Mouse (Mus musculus): Measurements from ENCODE around the gene Pik3r6. TPM values are rescaled to one million over a fixed set of nuclear protein-coding genes. Genes with fewer than 3 reads are reported as not detected.
A peak's percentile ranks its signal among the peaks of the same experiment; 100 is the strongest.

Pik3r6 gene
- polyA plus RNA-seq, 1 experiment = 4.0 TPM

DNA sequence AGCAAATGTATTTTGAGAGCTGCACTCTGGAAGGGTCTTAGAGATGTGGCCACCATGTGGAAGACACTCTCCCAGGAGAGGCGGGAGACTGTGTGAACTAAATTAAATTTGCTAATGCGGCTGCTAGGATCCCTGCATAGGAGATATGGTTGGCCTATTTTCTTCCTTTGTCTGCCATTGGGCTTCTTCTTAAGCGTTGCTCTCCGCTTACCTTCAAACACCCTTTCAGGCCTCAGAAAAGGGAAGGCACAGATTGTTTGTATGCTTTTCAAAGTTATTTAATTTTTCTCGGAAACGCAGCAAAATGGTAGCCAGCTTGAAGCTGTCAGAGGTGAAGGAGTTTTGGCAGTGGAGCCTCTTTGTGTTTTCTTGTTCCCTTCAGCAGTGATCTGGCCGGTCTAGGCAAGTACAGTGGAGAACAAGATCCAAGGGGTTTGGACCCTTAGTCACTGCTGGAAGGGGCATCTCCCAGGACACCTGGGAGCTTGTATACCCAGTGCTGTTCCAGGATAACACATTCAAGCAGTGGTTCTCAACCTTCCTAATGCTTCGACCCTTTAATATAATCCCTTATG is 81.2 kb downstream of the Pik3r6 start:
- H3K27me3 ChIP-seq (ENCODE audit: control insufficient read depth, insufficient read depth, low read length) = no peaks in the 10 kb centered on the region
- H3K27ac ChIP-seq (ENCODE audit: insufficient read depth, low read length) = no peak overlapping the region
- no peak for DNase-seq (ENCODE audit: low read depth in 1 of 2, low spot score in 2 of 2)
- 82% methylated on average over 8 of the region's 8 CpGs for WGBS
- no peaks in the 10 kb centered on the region for H3K36me3 ChIP-seq (ENCODE audit: control insufficient read depth, insufficient read depth, low read length)
- no peak overlapping the region for H3K4me3 ChIP-seq (ENCODE audit: extremely low read depth, insufficient read depth, insufficient read length)
- no peaks in the 10 kb centered on the region for H3K4me1 ChIP-seq (ENCODE audit: control insufficient read depth, insufficient read depth, insufficient read length)
- no peak for TF ChIP-seq POLR2A (IDR thresholded peaks at IDR 0.05; ENCODE audit: low read depth, low read length)
- TF ChIP-seq CTCF (IDR thresholded peaks at IDR 0.05; ENCODE audit: extremely low read depth, insufficient read depth, insufficient read length, insufficient replicate concordance) = no peak

DNA sequence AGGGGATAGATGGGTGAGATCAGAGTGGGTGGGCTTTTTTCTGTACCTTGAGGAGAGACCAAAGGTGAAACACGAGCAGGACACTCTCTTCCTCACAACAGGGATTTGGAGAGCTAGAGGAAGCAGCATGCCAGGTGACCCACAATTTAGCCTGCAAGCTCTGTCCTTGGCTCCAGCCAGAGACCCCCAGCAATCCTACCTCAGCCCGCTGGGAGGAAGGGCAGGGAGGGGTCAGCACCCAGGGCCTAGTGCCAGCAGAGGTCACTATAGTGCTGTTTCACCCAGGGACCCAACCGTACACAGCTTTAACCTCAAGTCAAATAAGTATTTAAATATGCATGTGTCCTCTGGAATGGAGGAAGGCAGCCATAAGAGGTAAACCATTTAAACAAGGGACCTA is 83.1 kb downstream of the Pik3r6 start:
- no peak overlapping the region for H3K4me3 ChIP-seq (ENCODE audit: extremely low read depth, insufficient read depth, insufficient read length)
- WGBS = 18% methylated on average over 3 of the region's 3 CpGs
- DNase-seq (ENCODE audit: low read depth in 1 of 2, low spot score in 2 of 2) = no peak
- H3K36me3 ChIP-seq (ENCODE audit: control insufficient read depth, insufficient read depth, low read length) = no peaks in the 10 kb centered on the region
- no peaks in the 10 kb centered on the region for H3K27me3 ChIP-seq (ENCODE audit: control insufficient read depth, insufficient read depth, low read length)
- no peak for TF ChIP-seq CTCF (IDR thresholded peaks at IDR 0.05; ENCODE audit: extremely low read depth, insufficient read depth, insufficient read length, insufficient replicate concordance)
- no peak for TF ChIP-seq POLR2A (IDR thresholded peaks at IDR 0.05; ENCODE audit: low read depth, low read length)
- no peaks in the 10 kb centered on the region for H3K4me1 ChIP-seq (ENCODE audit: control insufficient read depth, insufficient read depth, insufficient read length)
- no peak overlapping the region for H3K27ac ChIP-seq (ENCODE audit: insufficient read depth, low read length)

DNA sequence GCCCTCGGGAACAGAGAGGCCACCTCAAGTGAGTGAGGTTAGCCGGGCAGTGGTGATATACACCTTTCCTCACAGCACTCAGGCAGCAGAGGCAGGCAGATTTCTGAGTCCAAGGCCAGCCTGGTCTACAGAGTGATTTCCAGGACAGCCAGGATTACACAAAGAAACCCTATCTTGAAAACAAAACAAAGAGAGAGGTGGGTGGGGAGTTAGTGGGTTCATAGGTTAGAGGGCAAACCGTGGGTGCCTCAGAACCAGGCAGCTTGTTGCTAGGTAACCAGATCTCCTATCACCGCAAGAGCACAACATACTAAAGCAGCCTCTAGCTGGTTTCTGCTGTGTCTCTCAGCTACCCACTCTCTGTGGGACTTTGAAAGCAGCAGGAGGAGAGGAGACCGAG is 83.9 kb downstream of the Pik3r6 start, which contains the start of gene Ccdc42:
TSS of gene Ccdc42 (plus strand) at position 301 of the 400 bp plus-strand sequence.
- Histone ChIP-seq H3K36me3 (ENCODE audit: control insufficient read depth, insufficient read depth, low read length) (no peaks in the 10 kb centered on the region), H3K4me3 (ENCODE audit: extremely low read depth, insufficient read depth, insufficient read length) (no peak within 1 kb of the TSS), H3K4me1 (ENCODE audit: control insufficient read depth, insufficient read depth, insufficient read length) (no peaks in the 10 kb centered on the region), H3K27me3 (ENCODE audit: control insufficient read depth, insufficient read depth, low read length) (no peaks in the 10 kb centered on the region), H3K27ac (ENCODE audit: insufficient read depth, low read length) (no peak within 1 kb of the TSS)
- WGBS = 78% methylated on average over 5 of the region's 5 CpGs
- TF ChIP-seq POLR2A (IDR thresholded peaks at IDR 0.05; ENCODE audit: low read depth, low read length) (no peak), CTCF (IDR thresholded peaks at IDR 0.05; ENCODE audit: extremely low read depth, insufficient read depth, insufficient read length, insufficient replicate concordance) (no peak)
- DNase-seq (ENCODE audit: low read depth in 1 of 2, low spot score in 2 of 2) = no peak

DNA sequence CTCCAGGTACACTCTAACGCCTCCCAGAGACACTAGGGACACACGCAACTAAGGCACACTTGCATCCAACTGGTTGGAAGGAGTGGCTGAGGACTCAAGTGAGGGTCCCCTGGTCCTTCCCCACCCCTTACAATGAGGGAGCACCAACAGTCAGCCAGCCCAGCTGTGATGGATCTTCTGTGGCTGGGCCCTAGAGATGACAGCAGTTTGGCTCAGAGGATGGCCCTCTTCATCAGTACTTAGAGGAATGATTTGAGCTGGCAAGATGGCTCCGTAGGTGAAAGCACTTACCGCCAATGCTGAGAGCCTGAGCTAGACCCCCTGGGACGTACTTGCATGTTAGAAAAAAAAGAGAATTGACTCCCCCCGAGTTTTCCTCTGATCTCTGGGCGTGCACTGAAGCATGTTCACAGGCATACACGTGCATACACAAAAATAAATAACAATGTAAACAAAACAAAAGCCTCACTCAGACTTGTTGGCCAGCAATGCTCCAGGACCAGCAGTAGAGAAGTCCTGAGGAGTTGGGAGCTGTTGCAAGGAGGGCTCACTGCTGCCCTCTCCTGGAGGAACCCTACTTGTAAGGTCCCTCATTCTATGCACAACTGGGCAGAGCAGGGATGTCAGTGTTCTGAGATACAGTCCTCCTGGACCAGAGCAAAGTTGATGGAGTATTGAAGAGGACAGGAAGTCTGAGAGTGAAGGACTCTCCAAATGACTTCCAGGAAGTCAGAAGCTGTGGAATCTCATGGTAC is 86.4 kb downstream of the Pik3r6 start:
- no peaks in the 10 kb centered on the region for H3K36me3 ChIP-seq (ENCODE audit: control insufficient read depth, insufficient read depth, low read length)
- H3K4me3 ChIP-seq (ENCODE audit: extremely low read depth, insufficient read depth, insufficient read length) = no peak overlapping the region
- H3K4me1 ChIP-seq (ENCODE audit: control insufficient read depth, insufficient read depth, insufficient read length) = no peaks in the 10 kb centered on the region
- WGBS = 74% methylated on average over 8 of the region's 8 CpGs
- TF ChIP-seq CTCF (IDR thresholded peaks at IDR 0.05; ENCODE audit: extremely low read depth, insufficient read depth, insufficient read length, insufficient replicate concordance) (peak; percentile 73; the same call in 1 of the 2 replicates), POLR2A (IDR thresholded peaks at IDR 0.05; ENCODE audit: low read depth, low read length) (no peak)
- no peaks in the 10 kb centered on the region for H3K27me3 ChIP-seq (ENCODE audit: control insufficient read depth, insufficient read depth, low read length)
- peak; percentile 19 to 70 for DNase-seq (ENCODE audit: low read depth in 1 of 2, low spot score in 2 of 2)
- no peak overlapping the region for H3K27ac ChIP-seq (ENCODE audit: insufficient read depth, low read length)

DNA sequence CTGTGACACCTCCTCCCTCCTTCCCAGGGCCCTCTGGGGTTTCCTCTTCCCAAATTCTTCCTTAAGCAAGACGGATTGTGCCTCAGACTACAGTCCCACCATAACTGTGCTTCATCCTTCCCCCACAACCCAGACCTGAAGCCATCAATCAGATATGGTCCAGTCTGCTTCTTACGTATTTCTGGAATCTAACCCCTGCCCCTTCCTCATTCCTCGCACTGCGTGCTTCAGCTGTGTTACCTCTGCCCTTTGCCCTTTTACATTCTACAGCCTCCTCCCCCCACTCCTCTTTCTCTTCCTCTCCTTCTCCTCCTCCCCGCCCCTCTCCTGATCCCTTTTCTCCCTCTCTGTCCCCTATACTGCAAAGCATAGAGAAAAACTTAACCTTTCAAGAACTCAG is 88.9 kb downstream of the Pik3r6 start:
- Histone ChIP-seq H3K4me3 (ENCODE audit: extremely low read depth, insufficient read depth, insufficient read length) (no peak overlapping the region), H3K27me3 (ENCODE audit: control insufficient read depth, insufficient read depth, low read length) (no peaks in the 10 kb centered on the region), H3K4me1 (ENCODE audit: control insufficient read depth, insufficient read depth, insufficient read length) (no peaks in the 10 kb centered on the region), H3K27ac (ENCODE audit: insufficient read depth, low read length) (no peak overlapping the region), H3K36me3 (ENCODE audit: control insufficient read depth, insufficient read depth, low read length) (no peaks in the 10 kb centered on the region)
- TF ChIP-seq POLR2A (IDR thresholded peaks at IDR 0.05; ENCODE audit: low read depth, low read length) (no peak), CTCF (IDR thresholded peaks at IDR 0.05; ENCODE audit: extremely low read depth, insufficient read depth, insufficient read length, insufficient replicate concordance) (no peak)
- 64% methylated on average over 5 of the region's 5 CpGs for WGBS
- no peak for DNase-seq (ENCODE audit: low read depth in 1 of 2, low spot score in 2 of 2)

DNA sequence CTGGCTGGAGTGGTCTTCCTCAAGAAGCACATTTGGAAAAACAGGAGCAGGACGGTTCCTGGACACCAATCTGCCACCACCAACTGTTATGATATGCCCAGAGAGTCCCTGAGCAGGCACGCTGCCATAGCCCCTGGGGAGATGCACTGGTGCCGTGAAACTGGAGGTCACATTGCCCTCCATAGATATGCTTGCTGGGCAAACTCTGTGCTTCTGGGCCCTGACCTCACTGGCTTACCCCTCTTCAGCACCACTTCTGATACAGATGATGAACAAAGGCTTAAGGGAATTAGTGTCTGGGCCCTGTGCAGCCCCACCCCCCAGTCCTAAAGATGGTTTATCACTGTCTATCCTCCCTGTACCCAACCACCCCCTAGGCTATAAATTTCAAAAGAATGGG is 90.4 kb downstream of the Pik3r6 start:
- Histone ChIP-seq H3K4me1 (ENCODE audit: control insufficient read depth, insufficient read depth, insufficient read length) (no peaks in the 10 kb centered on the region; the same call in 1 of the 2 replicates), H3K36me3 (ENCODE audit: control insufficient read depth, insufficient read depth, low read length) (no peaks in the 10 kb centered on the region), H3K27me3 (ENCODE audit: control insufficient read depth, insufficient read depth, low read length) (no peaks in the 10 kb centered on the region), H3K4me3 (ENCODE audit: extremely low read depth, insufficient read depth, insufficient read length) (no peak overlapping the region), H3K27ac (ENCODE audit: insufficient read depth, low read length) (no peak overlapping the region)
- DNase-seq (ENCODE audit: low read depth in 1 of 2, low spot score in 2 of 2) = no peak
- TF ChIP-seq CTCF (IDR thresholded peaks at IDR 0.05; ENCODE audit: extremely low read depth, insufficient read depth, insufficient read length, insufficient replicate concordance) (no peak), POLR2A (IDR thresholded peaks at IDR 0.05; ENCODE audit: low read depth, low read length) (no peak)
- WGBS = 81% methylated on average over 3 of the region's 3 CpGs

DNA sequence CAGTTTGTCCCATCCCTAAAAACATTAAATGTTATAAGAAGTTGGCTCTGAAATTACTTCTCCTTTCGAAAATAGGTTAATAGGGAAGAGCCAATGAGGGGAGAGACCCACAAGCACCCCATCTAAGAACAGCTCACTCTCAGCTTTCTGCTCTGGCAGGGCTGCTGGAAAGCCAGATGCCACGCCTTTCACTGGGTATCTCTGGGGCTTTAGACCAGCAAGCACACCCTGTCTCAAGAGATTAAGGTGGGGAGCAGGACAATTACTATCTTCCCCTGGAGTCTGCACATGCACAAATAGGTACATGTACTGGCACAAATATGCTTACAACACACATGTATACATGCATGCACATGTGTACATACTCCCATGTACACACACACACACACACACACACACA is 95.1 kb downstream of the Pik3r6 start:
- Histone ChIP-seq H3K27me3 (ENCODE audit: control insufficient read depth, insufficient read depth, low read length) (no peaks in the 10 kb centered on the region), H3K36me3 (ENCODE audit: control insufficient read depth, insufficient read depth, low read length) (no peaks in the 10 kb centered on the region), H3K4me1 (ENCODE audit: control insufficient read depth, insufficient read depth, insufficient read length) (peaks cover 4% of the 10 kb centered on the region; the same call in 1 of the 2 replicates), H3K4me3 (ENCODE audit: extremely low read depth, insufficient read depth, insufficient read length) (no peak overlapping the region), H3K27ac (ENCODE audit: insufficient read depth, low read length) (no peak overlapping the region)
- 61% methylated on average over 2 of the region's 2 CpGs for WGBS
- TF ChIP-seq CTCF (IDR thresholded peaks at IDR 0.05; ENCODE audit: extremely low read depth, insufficient read depth, insufficient read length, insufficient replicate concordance) (no peak), POLR2A (IDR thresholded peaks at IDR 0.05; ENCODE audit: low read depth, low read length) (no peak)
- DNase-seq (ENCODE audit: low read depth in 1 of 2, low spot score in 2 of 2) = no peak
